Mouse (Mus musculus): Measurements from ENCODE around the gene Abhd6.

The Abhd6 gene

GRCm38 (mm10) chr14:7989371-7989770 is 13.3 kb upstream of the Abhd6 start:
- Histone ChIP-seq H3K36me3 (ENCODE audit: insufficient read depth, low read length) (no peaks in the 10 kb centered on the region), H3K4me3 (replicated peaks; ENCODE audit: low read length) (no peak overlapping the region), H3K9me3 (ENCODE audit: low read length) (no peaks in the 10 kb centered on the region), H3K4me1 (replicated peaks; ENCODE audit: low read depth, low read length) (peaks cover under 1% of the 10 kb centered on the region), H3K27me3 (ENCODE audit: insufficient read depth, low read length) (peaks cover 8% of the 10 kb centered on the region; the same call in 1 of the 2 replicates)
- TF ChIP-seq POU5F1 (IDR thresholded peaks at IDR 0.05; ENCODE audit: borderline replicate concordance, low read length) (no peak), CTCF (conservative IDR thresholded peaks at IDR 0.05; ENCODE audit: low read length) (no peak), NANOG (IDR thresholded peaks at IDR 0.05; ENCODE audit: borderline replicate concordance, low read length) (no peak)

DNA sequence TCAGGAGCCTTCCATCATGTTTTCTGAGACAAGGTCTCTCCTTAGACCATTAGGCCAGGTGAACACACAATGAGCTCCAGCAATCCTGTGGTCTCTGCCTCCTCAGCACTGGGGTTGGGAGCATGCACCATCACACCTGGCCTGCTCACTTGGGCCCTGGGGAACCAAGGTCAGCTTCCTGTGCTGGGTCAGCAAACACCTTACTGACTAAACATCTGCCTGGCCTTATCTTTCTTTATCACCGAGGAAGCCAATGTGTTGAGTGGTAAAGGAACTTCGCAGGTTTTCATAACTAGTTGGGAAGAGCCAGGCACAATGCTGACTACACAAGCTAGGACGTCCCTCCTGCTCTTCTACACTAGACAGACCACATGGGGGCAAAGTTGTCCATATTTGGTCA is 12.7 kb upstream of the Abhd6 start:
- peaks cover 6% of the 10 kb centered on the region for H3K4me1 ChIP-seq (replicated peaks; ENCODE audit: low read depth, low read length)
- TF ChIP-seq NANOG (IDR thresholded peaks at IDR 0.05; ENCODE audit: borderline replicate concordance, low read length): no peak
- H3K4me3 ChIP-seq (replicated peaks; ENCODE audit: low read length): no peak overlapping the region
- H3K9me3 ChIP-seq (ENCODE audit: low read length): no peaks in the 10 kb centered on the region
- H3K36me3 ChIP-seq (ENCODE audit: insufficient read depth, low read length): no peaks in the 10 kb centered on the region
- H3K27me3 ChIP-seq (ENCODE audit: insufficient read depth, low read length): peaks cover 8% of the 10 kb centered on the region; the same call in 1 of the 2 replicates

- TF ChIP-seq POU5F1 (IDR thresholded peaks at IDR 0.05; ENCODE audit: borderline replicate concordance, low read length) (no peak), NANOG (IDR thresholded peaks at IDR 0.05; ENCODE audit: borderline replicate concordance, low read length) (no peak), CTCF (conservative IDR thresholded peaks at IDR 0.05; ENCODE audit: low read length) (no peak)
- Histone ChIP-seq H3K36me3 (ENCODE audit: insufficient read depth, low read length) (no peaks in the 10 kb centered on the region), H3K4me1 (replicated peaks; ENCODE audit: low read depth, low read length) (peaks cover 6% of the 10 kb centered on the region), H3K27me3 (ENCODE audit: insufficient read depth, low read length) (peaks cover 11% of the 10 kb centered on the region; the same call in 1 of the 2 replicates), H3K9me3 (ENCODE audit: low read length) (no peaks in the 10 kb centered on the region), H3K4me3 (replicated peaks; ENCODE audit: low read length) (no peak overlapping the region)
These were observed 11.5 kb upstream of the Abhd6 start for GRCm38 (mm10) chr14:7991108-7991776.

DNA sequence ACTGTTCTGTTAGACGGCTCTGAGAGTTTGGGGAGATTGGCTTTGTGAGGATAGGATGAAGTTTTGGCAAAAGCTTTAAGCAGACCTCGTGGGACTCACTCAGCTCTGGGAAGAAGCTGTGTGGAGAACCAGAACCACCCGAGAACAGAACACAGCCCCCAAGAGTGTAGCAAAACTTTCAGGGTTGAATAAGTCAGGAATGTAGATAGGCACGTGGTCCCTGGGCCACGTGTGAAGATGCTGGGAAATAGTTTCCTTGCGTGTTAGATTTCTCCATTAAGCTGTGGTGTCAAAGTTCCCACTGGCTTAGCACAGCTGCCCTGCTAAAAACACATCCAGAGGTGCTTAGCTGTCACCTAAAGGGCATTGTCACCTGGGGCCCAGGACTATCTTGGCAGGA is 10.5 kb upstream of the Abhd6 start:
- Histone ChIP-seq H3K4me3 (replicated peaks; ENCODE audit: low read length) (no peak overlapping the region), H3K4me1 (replicated peaks; ENCODE audit: low read depth, low read length) (peaks cover 12% of the 10 kb centered on the region), H3K36me3 (ENCODE audit: insufficient read depth, low read length) (no peaks in the 10 kb centered on the region), H3K27me3 (ENCODE audit: insufficient read depth, low read length) (peaks cover 11% of the 10 kb centered on the region; the same call in 1 of the 2 replicates), H3K9me3 (ENCODE audit: low read length) (no peaks in the 10 kb centered on the region)
- TF ChIP-seq CTCF (conservative IDR thresholded peaks at IDR 0.05; ENCODE audit: low read length) (no peak), NANOG (IDR thresholded peaks at IDR 0.05; ENCODE audit: borderline replicate concordance, low read length) (no peak), POU5F1 (IDR thresholded peaks at IDR 0.05; ENCODE audit: borderline replicate concordance, low read length) (no peak)

- Histone ChIP-seq H3K9me3 (ENCODE audit: low read length) (no peaks in the 10 kb centered on the region), H3K27me3 (ENCODE audit: insufficient read depth, low read length) (peaks cover 19% of the 10 kb centered on the region)
- no peak for TF ChIP-seq NANOG (IDR thresholded peaks at IDR 0.05; ENCODE audit: borderline replicate concordance, low read length)
- no peak for TF ChIP-seq POU5F1 (IDR thresholded peaks at IDR 0.05; ENCODE audit: borderline replicate concordance, low read length)
- no peak for TF ChIP-seq CTCF (conservative IDR thresholded peaks at IDR 0.05; ENCODE audit: low read length)
These were observed 8.4 kb upstream of the Abhd6 start, which contains the start of gene Dnase1l3 for GRCm38 (mm10) chr14:7994271-7994767. TSS of gene Dnase1l3 (minus strand) at chr14:7994573.

DNA sequence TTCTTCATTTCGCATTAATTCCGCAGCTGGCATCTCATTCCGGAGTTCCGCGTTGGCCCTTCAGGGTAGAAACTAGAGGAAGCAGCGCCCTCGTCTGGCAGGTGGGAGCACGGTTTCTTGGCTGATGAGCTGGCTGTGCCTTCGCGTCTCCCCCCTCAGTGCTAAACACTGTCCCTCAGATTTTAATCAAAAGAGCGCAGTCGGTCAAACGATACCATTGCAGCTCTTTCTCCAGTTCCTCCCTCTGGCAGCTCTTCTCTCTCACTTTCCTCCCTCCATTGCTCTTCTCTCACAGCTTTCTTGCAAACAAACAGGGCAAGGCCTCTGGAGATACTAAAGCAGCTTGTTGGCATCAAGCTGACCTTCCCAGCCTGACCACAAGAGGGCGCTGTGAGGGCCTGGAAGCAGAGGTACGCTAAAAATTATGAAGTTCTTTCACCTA is 5.4 kb upstream of the Abhd6 start:
- TF ChIP-seq CTCF (conservative IDR thresholded peaks at IDR 0.05; ENCODE audit: low read length) (peak; percentile 88), NANOG (IDR thresholded peaks at IDR 0.05; ENCODE audit: borderline replicate concordance, low read length) (no peak), POU5F1 (IDR thresholded peaks at IDR 0.05; ENCODE audit: borderline replicate concordance, low read length) (no peak)
- no peaks in the 10 kb centered on the region for H3K36me3 ChIP-seq (ENCODE audit: insufficient read depth, low read length)
- peaks cover 28% of the 10 kb centered on the region for H3K4me1 ChIP-seq (replicated peaks; ENCODE audit: low read depth, low read length)
- H3K27me3 ChIP-seq (ENCODE audit: insufficient read depth, low read length): peaks cover 37% of the 10 kb centered on the region
- no peaks in the 10 kb centered on the region for H3K9me3 ChIP-seq (ENCODE audit: low read length)
- 0 out of 2 replicates have a peak overlapping the region, but pooled peaks have one; percentile 8 for H3K4me3 ChIP-seq (replicated peaks; ENCODE audit: low read length)

More at GRCm38 (mm10) chr14:7994271-7994767, 8.4 kb upstream of the Abhd6 start, which contains the start of gene Dnase1l3:
- peaks cover 12% of the 10 kb centered on the region for H3K4me1 ChIP-seq (replicated peaks; ENCODE audit: low read depth, low read length)
- no peak within 1 kb of the TSS for H3K4me3 ChIP-seq (replicated peaks; ENCODE audit: low read length)
- no peaks in the 10 kb centered on the region for H3K36me3 ChIP-seq (ENCODE audit: insufficient read depth, low read length)

GRCm38 (mm10) chr14:7999030-7999429 is 3.7 kb upstream of the Abhd6 start:
- peaks cover 4% of the 10 kb centered on the region for H3K9me3 ChIP-seq (ENCODE audit: low read length)
- no peaks in the 10 kb centered on the region for H3K36me3 ChIP-seq (ENCODE audit: insufficient read depth, low read length)
- no peak overlapping the region for H3K4me3 ChIP-seq (replicated peaks; ENCODE audit: low read length)
- H3K4me1 ChIP-seq (replicated peaks; ENCODE audit: low read depth, low read length): peaks cover 44% of the 10 kb centered on the region
- H3K27me3 ChIP-seq (ENCODE audit: insufficient read depth, low read length): peaks cover 54% of the 10 kb centered on the region
- no peak for TF ChIP-seq CTCF (conservative IDR thresholded peaks at IDR 0.05; ENCODE audit: low read length)
- no peak for TF ChIP-seq NANOG (IDR thresholded peaks at IDR 0.05; ENCODE audit: borderline replicate concordance, low read length)
- TF ChIP-seq POU5F1 (IDR thresholded peaks at IDR 0.05; ENCODE audit: borderline replicate concordance, low read length): no peak

DNA sequence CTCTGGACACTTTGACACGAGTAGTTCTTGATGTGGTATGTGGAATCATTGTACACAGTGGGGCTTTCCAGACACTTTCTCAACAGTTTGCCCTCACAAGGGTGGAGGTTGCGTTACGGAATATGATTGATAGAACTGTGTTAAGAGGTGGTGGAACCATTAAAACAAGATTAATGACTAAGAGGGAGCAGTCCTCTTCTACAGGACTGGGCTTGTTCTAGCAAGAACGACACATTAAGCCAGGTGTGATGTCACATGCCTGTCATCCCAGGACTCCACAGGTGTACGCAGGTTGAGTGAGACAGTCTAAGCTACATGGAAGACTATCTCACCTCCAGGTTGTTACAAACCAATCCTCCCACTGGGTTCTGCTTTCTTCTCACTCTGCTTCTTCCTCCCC is 3.3 kb upstream of the Abhd6 start:
- Histone ChIP-seq H3K4me3 (replicated peaks; ENCODE audit: low read length) (no peak overlapping the region), H3K36me3 (ENCODE audit: insufficient read depth, low read length) (no peaks in the 10 kb centered on the region), H3K27me3 (ENCODE audit: insufficient read depth, low read length) (peaks cover 58% of the 10 kb centered on the region), H3K9me3 (ENCODE audit: low read length) (peaks cover 8% of the 10 kb centered on the region), H3K4me1 (replicated peaks; ENCODE audit: low read depth, low read length) (peaks cover 43% of the 10 kb centered on the region)
- TF ChIP-seq CTCF (conservative IDR thresholded peaks at IDR 0.05; ENCODE audit: low read length) (no peak), POU5F1 (IDR thresholded peaks at IDR 0.05; ENCODE audit: borderline replicate concordance, low read length) (no peak), NANOG (IDR thresholded peaks at IDR 0.05; ENCODE audit: borderline replicate concordance, low read length) (no peak)
